Mouse (Mus musculus): ENCODE measurements around the gene Kcnmb1.

Kcnmb1 gene

GRCm38 (mm10) chr11:33944067-33944785 lies 18.6 kb upstream of the Kcnmb1 start:
- DNase-seq (ENCODE audit: low spot score in 2 of 2): no peak

- no peak for DNase-seq (ENCODE audit: low spot score in 2 of 2)
These were observed 18.0 kb upstream of the Kcnmb1 start for GRCm38 (mm10) chr11:33944786-33945328.

- DNase-seq (ENCODE audit: low spot score in 2 of 2): no peak
These were observed 16.3 kb upstream of the Kcnmb1 start for GRCm38 (mm10) chr11:33946501-33946900.

DNA sequence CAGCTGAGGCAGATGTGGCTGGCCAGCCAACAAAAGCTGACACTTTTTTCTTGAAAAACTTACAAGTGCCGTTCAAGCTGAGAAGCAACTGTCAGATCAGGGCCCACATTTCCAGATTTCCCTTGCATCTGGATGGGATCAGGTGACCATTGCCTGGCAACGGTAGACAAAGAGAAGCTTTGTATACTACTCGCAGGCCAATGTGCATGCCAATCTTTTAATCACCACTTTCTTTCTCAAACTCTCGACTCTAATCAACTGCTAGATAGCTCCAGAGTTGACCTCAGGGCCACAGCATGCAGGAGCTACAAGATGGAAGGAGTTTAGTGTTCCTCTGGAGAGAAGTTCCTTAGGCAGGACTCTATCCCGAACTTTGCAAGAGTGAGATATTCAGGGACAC lies 11.7 kb upstream of the Kcnmb1 start:
- DNase-seq (ENCODE audit: low spot score in 2 of 2): no peak

DNA sequence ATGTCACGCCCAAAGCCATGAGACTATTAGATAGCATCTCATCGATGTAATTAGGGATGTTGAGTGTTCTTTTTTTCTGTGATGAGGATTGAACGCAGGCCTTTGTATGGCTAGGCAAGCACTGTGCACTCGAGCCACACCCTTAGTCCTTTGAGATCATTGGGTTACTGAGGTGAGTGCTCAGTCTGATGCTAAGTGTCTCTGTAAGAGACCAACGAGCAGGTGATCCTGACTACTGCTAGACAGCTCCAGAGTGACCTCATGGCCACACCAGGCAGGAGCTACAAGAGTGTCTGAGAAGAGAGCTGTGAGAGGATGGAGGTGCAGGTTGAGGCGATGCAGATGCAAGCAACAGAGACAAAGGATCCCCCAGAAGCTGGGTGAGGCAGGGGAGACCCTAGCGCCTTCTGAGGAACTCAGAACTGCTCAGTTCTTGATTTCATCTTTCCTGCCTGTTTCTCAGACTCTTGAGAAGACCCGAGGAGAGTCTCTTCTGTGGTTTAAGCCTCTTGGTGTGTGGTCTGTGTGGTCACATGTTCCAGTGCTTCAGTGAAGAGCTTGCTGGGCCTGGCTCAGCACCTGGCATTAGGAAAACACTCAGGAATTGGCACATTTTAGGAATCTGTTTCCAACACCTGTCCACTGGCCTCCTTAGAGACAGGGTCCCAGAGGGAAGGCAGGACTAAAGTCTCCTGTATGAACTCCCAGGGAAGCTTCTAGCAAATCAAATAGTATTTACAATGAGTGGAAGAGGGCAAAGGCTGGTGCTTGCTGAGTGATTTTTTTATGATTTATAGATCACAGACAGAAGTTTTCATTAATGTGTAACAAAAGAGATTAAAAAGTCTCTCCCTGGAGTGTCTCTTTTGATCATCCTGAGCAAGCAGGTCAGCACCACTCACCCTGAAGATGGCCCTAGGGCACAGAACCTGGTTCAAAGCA lies 10.9 kb upstream of the Kcnmb1 start:
- DNase-seq (ENCODE audit: low spot score in 2 of 2): no peak

DNA sequence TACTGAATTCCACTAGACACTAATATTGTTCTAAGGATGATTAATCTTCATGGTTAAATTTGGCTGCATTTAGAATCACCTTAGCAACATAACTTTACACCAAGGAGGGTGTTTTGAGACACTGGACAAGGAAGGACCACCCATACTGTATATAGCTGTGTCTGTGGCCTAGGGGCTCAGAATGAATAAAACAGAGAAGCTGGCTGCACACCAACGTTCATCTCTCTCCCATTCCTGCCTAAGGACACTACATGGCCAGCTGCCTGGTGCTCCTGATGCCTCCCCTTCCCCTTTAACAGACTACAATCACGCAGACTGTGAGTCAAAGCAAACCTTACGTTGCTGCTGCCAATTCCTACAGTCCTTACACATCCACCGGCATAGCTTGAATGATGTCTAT lies 6.8 kb upstream of the Kcnmb1 start:
- no peak for DNase-seq (ENCODE audit: low spot score in 2 of 2)

- no peak for DNase-seq (ENCODE audit: low spot score in 2 of 2)
These were observed 6.2 kb upstream of the Kcnmb1 start for GRCm38 (mm10) chr11:33956623-33957022.

DNA sequence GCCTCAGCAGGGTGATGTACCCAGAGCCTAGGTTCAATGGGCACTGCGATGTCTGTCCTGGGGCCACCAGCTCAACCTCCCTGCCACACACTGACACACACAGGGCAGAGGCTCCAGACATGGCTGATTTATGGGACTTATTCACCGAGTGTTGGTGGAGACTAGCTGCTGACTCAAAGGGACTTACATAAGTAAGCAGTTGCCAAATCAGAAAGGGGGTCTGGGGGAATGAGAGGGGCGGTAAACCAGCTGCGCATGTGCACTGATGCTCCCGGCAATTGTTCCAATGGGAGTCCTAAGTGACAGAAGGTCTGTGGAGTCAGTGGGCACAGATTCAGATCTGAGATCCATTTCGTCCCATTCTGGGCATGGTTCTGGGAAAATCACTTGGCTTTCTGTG lies 5.2 kb upstream of the Kcnmb1 start:
- DNase-seq (ENCODE audit: low spot score in 2 of 2): no peak

DNA sequence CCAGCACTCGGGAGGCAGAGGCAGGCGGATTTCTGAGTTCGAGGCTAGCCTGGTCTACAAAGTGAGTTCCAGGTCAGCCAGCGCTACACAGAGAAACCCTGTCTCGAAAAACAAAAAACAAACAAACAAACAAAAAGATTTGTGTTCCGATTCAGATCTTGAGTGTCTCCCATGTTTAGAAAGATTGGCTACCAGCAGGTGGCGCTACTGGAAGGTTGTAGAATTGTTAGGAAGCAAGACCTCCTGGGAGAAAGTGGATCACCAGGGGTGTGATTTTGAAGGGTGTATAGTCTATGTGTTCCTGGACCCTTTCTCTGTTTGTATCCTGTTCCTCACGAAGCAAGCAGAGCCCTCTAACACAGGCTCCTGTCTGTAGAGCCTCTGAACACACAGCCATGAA lies 4.1 kb upstream of the Kcnmb1 start:
- peak in 1 of 2 experiments; percentile 47 for DNase-seq (ENCODE audit: low spot score in 2 of 2)

DNA sequence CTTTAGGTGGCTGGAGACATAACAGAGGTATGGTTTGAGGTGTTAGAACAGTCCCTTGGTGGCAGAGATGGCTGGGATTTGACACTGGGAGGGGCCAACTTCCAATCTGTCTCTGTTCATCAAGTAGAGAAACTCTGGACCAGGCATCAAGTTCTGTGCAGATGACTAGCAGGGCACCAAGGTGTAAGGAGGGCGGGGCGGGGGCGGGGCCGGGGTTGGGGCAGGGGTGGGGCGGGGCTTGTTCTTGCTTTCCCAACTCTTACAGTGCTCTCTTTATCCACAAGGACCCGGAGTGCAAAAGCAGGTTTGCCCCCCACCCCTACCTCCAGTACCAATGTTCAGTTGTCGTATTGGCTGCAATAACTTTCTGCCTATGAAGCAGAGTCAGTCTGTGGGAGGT lies 635 bp upstream of the Kcnmb1 start:
- DNase-seq (ENCODE audit: low spot score in 2 of 2): no peak

DNA sequence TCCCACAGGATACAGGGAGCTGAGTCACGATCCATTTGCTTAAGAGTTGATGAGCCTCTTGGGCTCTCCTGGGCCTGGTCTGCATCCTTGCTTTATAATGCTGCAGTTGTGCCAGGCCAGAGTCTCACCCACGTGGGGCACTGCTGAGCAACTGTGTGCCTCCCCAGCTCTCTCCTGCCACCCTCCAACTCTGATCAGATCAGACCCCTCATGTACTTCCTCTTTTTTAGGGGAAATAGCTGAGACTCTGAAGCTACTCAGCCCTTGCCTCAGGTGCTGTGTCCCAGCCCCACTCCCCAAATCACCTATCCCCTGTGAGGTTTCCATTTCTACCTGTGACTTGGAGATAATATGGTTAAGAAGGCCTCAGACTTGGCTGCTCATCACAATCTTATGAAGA lies 2.6 kb downstream of the Kcnmb1 start:
- no peak for DNase-seq (ENCODE audit: low spot score in 2 of 2)

GRCm38 (mm10) chr11:33967708-33968107 lies 4.9 kb downstream of the Kcnmb1 start:
- DNase-seq (ENCODE audit: low spot score in 2 of 2): no peak

- DNase-seq (ENCODE audit: low spot score in 2 of 2): no peak
These were observed 6.4 kb downstream of the Kcnmb1 start for GRCm38 (mm10) chr11:33969199-33969598.

DNA sequence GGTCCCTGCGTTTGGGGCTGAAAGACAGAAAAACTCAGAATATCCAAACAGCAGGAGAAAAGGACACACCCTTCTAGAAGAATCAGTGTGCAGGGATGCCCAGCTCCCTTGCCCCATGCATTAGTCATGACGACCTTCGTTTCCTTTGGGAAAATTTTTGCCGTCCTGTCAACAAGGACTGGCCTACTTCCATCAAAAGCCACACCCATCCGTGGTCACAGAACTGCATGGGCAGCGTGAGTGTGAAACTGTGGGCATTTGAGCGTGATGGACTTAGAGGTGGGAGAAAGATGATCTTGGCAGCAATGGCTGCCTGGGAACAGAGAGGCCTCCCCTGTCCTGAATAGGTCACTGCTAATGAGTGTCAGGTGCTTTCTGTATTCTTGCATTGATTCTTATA lies 9.3 kb downstream of the Kcnmb1 start:
- no peak for DNase-seq (ENCODE audit: low spot score in 2 of 2)

GRCm38 (mm10) chr11:33974341-33975040 lies 11.7 kb downstream of the Kcnmb1 start:
- no peak for DNase-seq (ENCODE audit: low spot score in 2 of 2)

- no peak for DNase-seq (ENCODE audit: low spot score in 2 of 2)
These were observed 12.3 kb downstream of the Kcnmb1 start for GRCm38 (mm10) chr11:33975121-33975520.

- DNase-seq (ENCODE audit: low spot score in 2 of 2): no peak
These were observed 17.3 kb downstream of the Kcnmb1 start for GRCm38 (mm10) chr11:33980146-33980545.

- DNase-seq (ENCODE audit: low spot score in 2 of 2): no peak
These were observed 23.7 kb downstream of the Kcnmb1 start for GRCm38 (mm10) chr11:33986525-33986924.

DNA sequence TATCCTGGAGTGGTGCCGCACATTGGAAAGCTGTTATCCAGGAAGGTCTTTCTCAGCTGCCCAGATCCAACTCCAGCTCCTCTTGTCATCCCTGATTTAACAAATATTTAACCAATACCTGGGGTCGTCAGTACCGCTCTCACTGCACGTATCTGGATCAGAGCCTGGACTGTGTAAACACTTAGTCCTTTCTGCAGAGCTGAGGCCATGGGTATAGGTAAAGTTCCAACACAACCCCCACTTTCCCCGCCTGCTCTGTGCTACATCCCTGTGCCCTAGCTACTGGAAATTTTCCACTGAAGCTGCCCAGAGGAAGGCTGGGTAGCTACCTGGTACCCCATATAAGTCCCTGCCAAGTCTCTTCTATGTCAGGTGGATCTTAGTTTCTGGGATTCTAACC lies 27.2 kb downstream of the Kcnmb1 start:
- no peak for DNase-seq (ENCODE audit: low spot score in 2 of 2)

DNA sequence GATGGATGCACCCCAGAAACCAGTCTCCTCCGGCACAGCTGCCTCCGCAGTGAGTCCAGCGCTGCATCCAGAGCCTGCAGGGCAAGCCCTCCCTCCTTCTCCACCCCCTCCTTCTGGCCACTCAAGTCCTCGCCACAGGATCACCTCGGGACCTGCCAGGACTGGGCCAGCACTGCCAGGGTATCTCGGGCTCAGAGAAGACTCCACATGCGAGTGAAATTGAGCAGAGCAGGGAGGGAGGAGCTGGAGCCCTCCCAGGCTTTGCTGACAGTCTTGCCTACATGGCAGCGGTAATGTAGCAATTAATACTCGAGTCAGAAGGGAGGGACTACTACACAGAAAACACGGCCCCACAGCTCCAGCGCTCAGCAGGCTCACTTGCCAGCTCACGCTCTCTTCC lies 30.1 kb downstream of the Kcnmb1 start, which contains the start of gene Kcnip1:
Gene Kcnip1, minus strand, starts transcription at position 215 of the 400 bp plus-strand sequence.
- DNase-seq (ENCODE audit: low spot score in 2 of 2): peak; percentile 29 to 32

DNA sequence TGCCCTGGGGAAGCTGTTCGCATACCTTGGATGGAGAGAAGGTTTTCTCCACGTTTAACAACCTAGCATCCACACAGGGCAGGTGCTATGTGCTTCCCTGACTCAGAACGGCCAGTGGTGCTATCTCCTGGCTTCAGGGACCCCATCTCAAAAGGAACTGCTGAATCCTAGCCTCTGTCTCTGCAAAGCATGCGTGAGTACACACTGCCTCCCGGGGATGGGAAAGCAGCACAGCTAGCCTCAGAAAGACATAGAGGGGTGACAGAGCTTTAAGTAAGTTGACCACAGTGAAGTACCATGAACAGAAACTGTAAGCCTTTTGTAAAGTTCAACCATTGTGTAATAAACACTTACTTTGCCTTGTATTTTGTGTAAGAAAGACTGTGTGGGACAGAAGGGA lies 30.7 kb downstream of the Kcnmb1 start:
- DNase-seq (ENCODE audit: low spot score in 2 of 2): no peak

GRCm38 (mm10) chr11:33998244-33998643 lies 35.4 kb downstream of the Kcnmb1 start:
- no peak for DNase-seq (ENCODE audit: low spot score in 2 of 2)

Measured in right cerebral cortex, postnatal 10 days (tissue).